Mouse (Mus musculus) testis, adult 2 months (tissue): ENCODE data around the gene Platr25. TPM values are rescaled to one million over a fixed set of nuclear protein-coding genes. Genes with fewer than 3 reads are reported as not detected.
A peak's percentile ranks its signal among the peaks of the same experiment; 100 is the strongest.
"Not testable (repeated sequence)": the region's sequence is repeated elsewhere in the genome, so short reads cannot be mapped to it uniquely, and the experiment has no call there.

Experiments
- H3K27ac ChIP-seq: fragments of 200-500 bp; 2 replicates; pipeline ENCODE4 v1.5.1; 2012; ENCODE audit warnings: low read depth, low read length; ENCODE audit not compliant: control insufficient read depth, insufficient read depth
- H3K27me3 ChIP-seq: fragments of 200-500 bp; 2 replicates; pipeline ENCODE4 v1.6.1; 2012; ENCODE audit warnings: mild to moderate bottlenecking, low read length, moderate library complexity; ENCODE audit not compliant: control insufficient read depth, insufficient read depth
- H3K36me3 ChIP-seq: fragments of 200-500 bp; 2 replicates; pipeline ENCODE4 v1.6.1; 2012; ENCODE audit warnings: mild to moderate bottlenecking, low read length; ENCODE audit not compliant: control insufficient read depth, insufficient read depth
- H3K4me1 ChIP-seq: fragments of 200-500 bp; 2 replicates; pipeline ENCODE4 v1.6.1; 2012; ENCODE audit warnings: low read length; ENCODE audit not compliant: control insufficient read depth, insufficient read depth
- H3K4me3 ChIP-seq: fragments of 200-500 bp; 2 replicates; pipeline ENCODE4 v1.5.1; 2012; ENCODE audit warnings: low read depth, mild to moderate bottlenecking, low read length, moderate library complexity, mixed read lengths; ENCODE audit not compliant: control insufficient read depth
- CTCF ChIP-seq: fragments of 200-500 bp; IDR thresholded peaks from 2 replicates; pipeline ENCODE4 v1.5.1; 2012; ENCODE audit warnings: low read depth, mild to moderate bottlenecking, inconsistent platforms, low read length, moderate library complexity; ENCODE audit not compliant: control insufficient read depth, insufficient read depth, insufficient replicate concordance
- POLR2A ChIP-seq: fragments of 200-500 bp; IDR thresholded peaks from 2 replicates; pipeline ENCODE4 v1.6.1; 2012; ENCODE audit warnings: low read depth, mild to moderate bottlenecking, inconsistent platforms, low read length, moderate library complexity; ENCODE audit not compliant: control insufficient read depth
- polyA plus RNA-seq: library from polyadenylated mRNA; depleted of rRNA; stranded (reverse); fragments of >200 nt; gene quantifications from 2 replicates; pipeline ENCODE4 v1.2.3, GENCODE M21; 2012; rRNA removed

Platr25 gene
- polyA plus RNA-seq, 1 experiment = 1.3 TPM

- no peaks in the 10 kb centered on the region for H3K27me3 ChIP-seq
- no peak for TF ChIP-seq CTCF
- no peak for TF ChIP-seq POLR2A
- no peak overlapping the region for H3K27ac ChIP-seq
- H3K4me3 ChIP-seq = peak overlapping the region; percentile 48; the same call in 1 of the 2 replicates
- H3K36me3 ChIP-seq = no peaks in the 10 kb centered on the region
- no peaks in the 10 kb centered on the region for H3K4me1 ChIP-seq
Observed at GRCm38 (mm10) chr13:62653369-62653743, 107.2 kb downstream of the Platr25 start.

- H3K36me3 ChIP-seq, H3K4me1 ChIP-seq, H3K27me3 ChIP-seq: not testable (repeated sequence)
- Histone ChIP-seq H3K4me3 (peak overlapping the region; percentile 85), H3K27ac (peak overlapping the region; percentile 70; the same call in 1 of the 2 replicates)
Observed at GRCm38 (mm10) chr13:62652681-62653368, 107.7 kb downstream of the Platr25 start.

GRCm38 (mm10) chr13:62627071-62627470 is 133.4 kb downstream of the Platr25 start:
- peak; percentile 14; the same call in 1 of the 2 replicates for TF ChIP-seq CTCF
- H3K36me3 ChIP-seq, H3K27ac ChIP-seq, H3K4me3 ChIP-seq, H3K4me1 ChIP-seq, H3K27me3 ChIP-seq: not testable (repeated sequence)

GRCm38 (mm10) chr13:62624277-62624665 is 136.2 kb downstream of the Platr25 start:
- H3K4me3 ChIP-seq = peak overlapping the region; percentile 81
- not testable (repeated sequence) for H3K27ac ChIP-seq, H3K36me3 ChIP-seq

GRCm38 (mm10) chr13:62623577-62624276 is 136.8 kb downstream of the Platr25 start, which contains the start of gene 6720489N17Rik:
Gene 6720489N17Rik, minus strand, starts transcription at chr13:62624182.
- H3K4me3 ChIP-seq = peak within 1 kb of the TSS; percentile 81
- not testable (repeated sequence) for H3K4me1 ChIP-seq, H3K27me3 ChIP-seq, H3K27ac ChIP-seq, H3K36me3 ChIP-seq

More at GRCm38 (mm10) chr13:62624277-62624665, 136.2 kb downstream of the Platr25 start:
- not testable (repeated sequence) for H3K4me1 ChIP-seq, H3K27me3 ChIP-seq

Other genes starting within 250 kb of the Platr25 start
- gene Zfp935, start 202.2 kb downstream of the Platr25 start, polyA plus RNA-seq = not detected in 2 replicates
- 0.64 and 1.2 TPM in 2 replicates for gene Zfp934, start 189.5 kb downstream of the Platr25 start, polyA plus RNA-seq
- not detected in 2 replicates for gene 6720489N17Rik, start 136.5 kb downstream of the Platr25 start, polyA plus RNA-seq
- 0.29 and 1.4 TPM in 2 replicates for gene Gm5141, start 25.1 kb upstream of the Platr25 start, polyA plus RNA-seq
- 0.29 and 0.41 TPM in 2 replicates for gene Fbp2, start 97.7 kb upstream of the Platr25 start, polyA plus RNA-seq
- gene Fbp1, start 127.6 kb upstream of the Platr25 start, polyA plus RNA-seq = 621 and 670 TPM in 2 replicates
- gene 2010111I01Rik, start 204.2 kb upstream of the Platr25 start, polyA plus RNA-seq = 26.6 and 29.8 TPM in 2 replicates